Comparison of ENCODE assay signal across 22 mouse cellular contexts in genomic region chr3:27188386-27188785, GRCm38 (mm10). TPM values are rescaled to one million over a fixed set of nuclear protein-coding genes. Genes with fewer than 3 reads are reported as not detected.
DNase-seq lines count a peak whose midpoint lies in the region; ATAC-seq and TF ChIP-seq lines count a peak whose summit lies in the region.
"Had no signal": no experiment of that assay in that cellular context is flagged by ENCODE, and none has a peak within 500 bp of the region (broad histone marks: within the 10 kb centered on the region; RNA-seq: fewer than 3 reads in every experiment).

No protein-coding gene starts in this region.

- TF ChIP-seq POLR2A in liver, adult 2 months (IDR thresholded peaks at IDR 0.05; ENCODE audit: extremely low read depth, insufficient read depth, low read length): no peak
- no peak for TF ChIP-seq POLR2A in small intestine, adult 2 months (IDR thresholded peaks at IDR 0.05; ENCODE audit: low read depth, low read length)

- H3K4me1 ChIP-seq in embryonic facial prominence, embryonic 14.5 days (ENCODE audit: control insufficient read depth, insufficient read depth, low read length): no peaks in the 10 kb centered on the region
- peaks cover 7% of the 10 kb centered on the region for H3K4me1 ChIP-seq in embryonic facial prominence, embryonic 10.5 days
- H3K4me1 ChIP-seq in liver, adult 2 months (ENCODE audit: control insufficient read depth, insufficient read depth, low read length): peaks cover 28% of the 10 kb centered on the region
- H3K4me1 ChIP-seq in liver, embryonic 12.5 days: peaks cover 18% of the 10 kb centered on the region
- peaks cover 15% of the 10 kb centered on the region for H3K4me1 ChIP-seq in kidney, embryonic 16.5 days (ENCODE audit: insufficient read depth, low read length)
- H3K4me1 ChIP-seq in small intestine, adult 2 months (ENCODE audit: control insufficient read depth, insufficient read depth, insufficient read length, low read length): peaks cover 11% of the 10 kb centered on the region; the same call in 1 of the 2 replicates

- H3K36me3 ChIP-seq in embryonic facial prominence, embryonic 14.5 days (ENCODE audit: control insufficient read depth, insufficient read depth, low read length): no peaks in the 10 kb centered on the region
- no peaks in the 10 kb centered on the region for H3K36me3 ChIP-seq in embryonic facial prominence, embryonic 10.5 days (replicated peaks)
- no peaks in the 10 kb centered on the region for H3K36me3 ChIP-seq in liver, adult 2 months (ENCODE audit: control insufficient read depth, insufficient read depth, low read length)
- H3K36me3 ChIP-seq in liver, embryonic 12.5 days: no peaks in the 10 kb centered on the region
- no peaks in the 10 kb centered on the region for H3K36me3 ChIP-seq in kidney, embryonic 16.5 days (ENCODE audit: insufficient read depth, low read length)
- H3K36me3 ChIP-seq in small intestine, adult 2 months (ENCODE audit: control insufficient read depth, insufficient read depth, low read length): no peaks in the 10 kb centered on the region
- H3K36me3 ChIP-seq: embryonic facial prominence, embryonic 15.5 days; hindbrain, embryonic 15.5 days; midbrain, embryonic 13.5 days; neural tube, embryonic 13.5 days had no signal

- 37% methylated on average over 1 of the region's 1 CpGs for whole genome bisulfite sequencing in embryonic facial prominence, embryonic 14.5 days
- WGBS in embryonic facial prominence, embryonic 10.5 days: 57% methylated on average over 1 of the region's 1 CpGs
- 38% methylated on average over 1 of the region's 1 CpGs for WGBS in liver, adult 2 months
- WGBS in liver, embryonic 12.5 days (ENCODE audit: insufficient replicate concordance): 77% methylated on average over 1 of the region's 1 CpGs
- 29% methylated on average over 1 of the region's 1 CpGs for WGBS in kidney, embryonic 16.5 days
- 39% methylated on average over 1 of the region's 1 CpGs for WGBS in small intestine, adult 2 months

- no peak overlapping the region for H3K27ac ChIP-seq in embryonic facial prominence, embryonic 14.5 days (replicated peaks; ENCODE audit: low read depth, low read length)
- no peak overlapping the region for H3K27ac ChIP-seq in embryonic facial prominence, embryonic 10.5 days (replicated peaks)
- H3K27ac ChIP-seq in liver, adult 2 months (replicated peaks; ENCODE audit: insufficient read depth, low read depth, low read length): peak overlapping the region; percentile 89
- no peak overlapping the region for H3K27ac ChIP-seq in liver, embryonic 12.5 days
- H3K27ac ChIP-seq in kidney, embryonic 16.5 days (ENCODE audit: low read length): peak overlapping the region; percentile 1; the same call in 1 of the 2 replicates
- peak overlapping the region; percentile 68; the same call in 1 of the 2 replicates for H3K27ac ChIP-seq in small intestine, adult 2 months (ENCODE audit: insufficient read depth, low read depth, low read length)
- H3K27ac ChIP-seq: embryonic facial prominence, embryonic 15.5 days; heart, embryonic 13.5 days; hindbrain, embryonic 15.5 days; midbrain, embryonic 13.5 days; neural tube, embryonic 13.5 days had no signal

- peak; percentile 22 for DNase-seq in embryonic facial prominence, embryonic 14.5 days (ENCODE audit: low spot score)
- no peak for DNase-seq in embryonic facial prominence, embryonic 10.5 days (ENCODE audit: low spot score)
- DNase-seq in liver, adult 2 months (ENCODE audit: extremely low read depth, low read depth, low spot score): peak; percentile 80
- DNase-seq in layer of hippocampus, postnatal 14 days (ENCODE audit: low spot score in 2 of 2): no peak
- no peak for DNase-seq in gastrocnemius, postnatal 4 days (ENCODE audit: low spot score in 2 of 2)
- DNase-seq: adrenal gland, postnatal 10 days; cerebellum, adult 11 months; cerebellum, postnatal 14 days; heart, adult 11 months; layer of hippocampus, postnatal 36 days; lung, adult 18-20 months; lung, postnatal 14 days; thymus, postnatal 36 days had no signal

- no peaks in the 10 kb centered on the region for H3K27me3 ChIP-seq in embryonic facial prominence, embryonic 14.5 days (replicated peaks; ENCODE audit: control insufficient read depth, insufficient read depth, low read length)
- H3K27me3 ChIP-seq in embryonic facial prominence, embryonic 10.5 days (replicated peaks; ENCODE audit: low read depth, poor library complexity, severe bottlenecking): peaks cover 15% of the 10 kb centered on the region
- H3K27me3 ChIP-seq in liver, adult 2 months (ENCODE audit: control insufficient read depth, insufficient read depth, low read length): no peaks in the 10 kb centered on the region
- no peaks in the 10 kb centered on the region for H3K27me3 ChIP-seq in liver, embryonic 12.5 days (replicated peaks)
- H3K27me3 ChIP-seq in kidney, embryonic 16.5 days (ENCODE audit: insufficient read depth, low read length): no peaks in the 10 kb centered on the region
- H3K27me3 ChIP-seq in small intestine, adult 2 months (ENCODE audit: control insufficient read depth, insufficient read depth, low read length): no peaks in the 10 kb centered on the region
- H3K27me3 ChIP-seq: embryonic facial prominence, embryonic 15.5 days; heart, embryonic 13.5 days; hindbrain, embryonic 15.5 days; neural tube, embryonic 13.5 days; Patski had no signal

- H3K9ac ChIP-seq in embryonic facial prominence, embryonic 14.5 days (ENCODE audit: low read depth, low read length): no peak overlapping the region
- peak overlapping the region; percentile 54; the same call in 1 of the 2 replicates for H3K9ac ChIP-seq in liver, adult 2 months (ENCODE audit: low read depth, low read length)
- H3K9ac ChIP-seq in liver, embryonic 12.5 days: no peak overlapping the region
- H3K9ac ChIP-seq in kidney, embryonic 16.5 days (replicated peaks; ENCODE audit: low read length): no peak overlapping the region
- H3K9ac ChIP-seq: embryonic facial prominence, embryonic 15.5 days; heart, embryonic 13.5 days; hindbrain, embryonic 15.5 days; midbrain, embryonic 13.5 days; neural tube, embryonic 13.5 days had no signal

- peaks cover 26% of the 10 kb centered on the region for H3K79me2 ChIP-seq in liver, adult 2 months (ENCODE audit: control insufficient read depth, insufficient read depth, low read length)

- no peak overlapping the region for H3K4me3 ChIP-seq in embryonic facial prominence, embryonic 14.5 days (ENCODE audit: low read depth, low read length)
- H3K4me3 ChIP-seq in embryonic facial prominence, embryonic 10.5 days: no peak overlapping the region
- H3K4me3 ChIP-seq in liver, adult 2 months (ENCODE audit: insufficient read depth, low read depth, low read length): no peak overlapping the region
- H3K4me3 ChIP-seq in liver, embryonic 12.5 days: no peak overlapping the region
- no peak overlapping the region for H3K4me3 ChIP-seq in kidney, embryonic 16.5 days (ENCODE audit: low read length)
- no peak overlapping the region for H3K4me3 ChIP-seq in small intestine, adult 2 months (ENCODE audit: low read depth, low read length)
- H3K4me3 ChIP-seq: embryonic facial prominence, embryonic 15.5 days; heart, embryonic 13.5 days; hindbrain, embryonic 15.5 days; midbrain, embryonic 13.5 days; neural tube, embryonic 13.5 days had no signal

- H3K4me2 ChIP-seq in embryonic facial prominence, embryonic 14.5 days (ENCODE audit: low read depth, low read length): no peak overlapping the region
- no peak overlapping the region for H3K4me2 ChIP-seq in liver, embryonic 12.5 days
- H3K4me2 ChIP-seq in kidney, embryonic 16.5 days (replicated peaks; ENCODE audit: low read depth, low read length): no peak overlapping the region
- H3K4me2 ChIP-seq: embryonic facial prominence, embryonic 15.5 days; heart, embryonic 13.5 days; hindbrain, embryonic 15.5 days; midbrain, embryonic 13.5 days; neural tube, embryonic 13.5 days had no signal

- H3K9me3 ChIP-seq in embryonic facial prominence, embryonic 14.5 days (ENCODE audit: control insufficient read depth, low read length): no peaks in the 10 kb centered on the region
- H3K9me3 ChIP-seq in embryonic facial prominence, embryonic 10.5 days: no peaks in the 10 kb centered on the region
- no peaks in the 10 kb centered on the region for H3K9me3 ChIP-seq in liver, embryonic 12.5 days (replicated peaks)
- H3K9me3 ChIP-seq in kidney, embryonic 16.5 days (ENCODE audit: low read length): no peaks in the 10 kb centered on the region
- H3K9me3 ChIP-seq: embryonic facial prominence, embryonic 15.5 days; heart, embryonic 13.5 days; hindbrain, embryonic 15.5 days; midbrain, embryonic 13.5 days; neural tube, embryonic 13.5 days had no signal

- TF ChIP-seq CTCF in liver, adult 2 months (IDR thresholded peaks at IDR 0.05; ENCODE audit: low read depth, low read length): no peak
- no peak for TF ChIP-seq CTCF in small intestine, adult 2 months (IDR thresholded peaks at IDR 0.05; ENCODE audit: extremely low read depth, insufficient read length, insufficient replicate concordance, low read depth, low read length)

- ATAC-seq in embryonic facial prominence, embryonic 14.5 days (ENCODE audit: low read depth): no peak
- ATAC-seq in liver, embryonic 12.5 days: no peak
- no peak; the same call in 1 of the 2 replicates for ATAC-seq in kidney, embryonic 16.5 days (ENCODE audit: low FRiP score, low TSS enrichment)
- ATAC-seq: midbrain, embryonic 13.5 days; Patski had no signal

RNA-seq across cellular contexts. Expression of gene Nceh1, which starts 5.6 kb away (rescaled TPM):
- polyA plus RNA-seq in embryonic facial prominence, embryonic 14.5 days (2014; fragmentation: Nextera tagmentation; extraction: Ambion mirVana): 4.3 and 6.8 TPM in 2 replicates
- polyA plus RNA-seq in embryonic facial prominence, embryonic 10.5 days (2016; fragmentation: Nextera tagmentation; extraction: Ambion mirVana): 4.2 and 4.6 TPM in 2 replicates
- total RNA-seq in liver, adult 2 months (2014; rRNA removed): 18.2 and 32.5 TPM in 2 replicates
- 7.9 and 8.9 TPM in 2 replicates for polyA plus RNA-seq in liver, adult 2 months (2012; rRNA removed)
- 2.8 and 3.4 TPM in 2 replicates for polyA plus RNA-seq in liver, embryonic 12.5 days (2016; fragmentation: Nextera tagmentation; extraction: Ambion mirVana)
- polyA plus RNA-seq in kidney, embryonic 16.5 days (2015; fragmentation: Nextera tagmentation; extraction: Ambion mirVana): 25.3 and 26.6 TPM in 2 replicates
- polyA plus RNA-seq in small intestine, adult 2 months (2012; rRNA removed): 15.5 and 20.0 TPM in 2 replicates
- total RNA-seq in layer of hippocampus, postnatal 14 days (2021): 10 to 100 TPM; 93.7 to 95.0 TPM
- total RNA-seq in gastrocnemius, postnatal 4 days (2021): 10 to 100 TPM; 10.1 to 11.0 TPM

RNA-seq across cellular contexts. Expression of gene Ect2, which starts 34.7 kb away (rescaled TPM):
- 35.6 and 40.5 TPM in 2 replicates for polyA plus RNA-seq in embryonic facial prominence, embryonic 14.5 days (2014; fragmentation: Nextera tagmentation; extraction: Ambion mirVana)
- polyA plus RNA-seq in embryonic facial prominence, embryonic 10.5 days (2016; fragmentation: Nextera tagmentation; extraction: Ambion mirVana): 82.4 and 85.0 TPM in 2 replicates
- 1.8 and 2.2 TPM in 2 replicates for total RNA-seq in liver, adult 2 months (2014; rRNA removed)
- polyA plus RNA-seq in liver, adult 2 months (2012; rRNA removed): 0.34 and 0.56 TPM in 2 replicates
- 45.4 TPM in 2 replicates for polyA plus RNA-seq in liver, embryonic 12.5 days (2016; fragmentation: Nextera tagmentation; extraction: Ambion mirVana)
- 58.9 and 63.9 TPM in 2 replicates for polyA plus RNA-seq in kidney, embryonic 16.5 days (2015; fragmentation: Nextera tagmentation; extraction: Ambion mirVana)
- polyA plus RNA-seq in small intestine, adult 2 months (2012; rRNA removed): 0.60 and 1.4 TPM in 2 replicates
- 1 to 10 TPM; 1.8 to 2.6 TPM for total RNA-seq in layer of hippocampus, postnatal 14 days (2021)
- total RNA-seq in gastrocnemius, postnatal 4 days (2021): 10 to 100 TPM; 15.8 to 18.2 TPM

Comparison
In these comparisons a context has a peak if more than half of its experiments do, and no peak if none do; other contexts are left out.
1. DNase-seq: peak in embryonic facial prominence, embryonic 14.5 days (single experiment) and liver, adult 2 months (single experiment); none in embryonic facial prominence, embryonic 10.5 days (single experiment), layer of hippocampus, postnatal 14 days (0 of 2) and gastrocnemius, postnatal 4 days (0 of 2).
2. H3K27ac ChIP-seq: peak in liver, adult 2 months (single experiment), kidney, embryonic 16.5 days (single experiment) and small intestine, adult 2 months (single experiment); none in embryonic facial prominence, embryonic 14.5 days (single experiment), embryonic facial prominence, embryonic 10.5 days (single experiment) and liver, embryonic 12.5 days (single experiment).
3. RNA of gene Ect2, which starts 34.7 kb away (polyA plus RNA-seq): 82.4 to 85.0 TPM in embryonic facial prominence, embryonic 10.5 days, 58.9 to 63.9 TPM in kidney, embryonic 16.5 days, 45.4 TPM in liver, embryonic 12.5 days and 35.6 to 40.5 TPM in embryonic facial prominence, embryonic 14.5 days; 0.60 to 1.4 TPM in small intestine, adult 2 months and 0.34 to 0.56 TPM in liver, adult 2 months; every median in the first group is over 10 times any median in the second.